Mouse (Mus musculus): Measurements from ENCODE around the gene Tmem205. TPM values are rescaled to one million over a fixed set of nuclear protein-coding genes. Genes with fewer than 3 reads are reported as not detected.

The Tmem205 gene
- total RNA-seq, 2 experiments from 2014 or later: 41.0 to 44.6 TPM

- DNase-seq: no peak
Measured at GRCm38 (mm10) chr9:21943638-21944037, 16.3 kb upstream of the Tmem205 start.

- no peak for DNase-seq
Measured at GRCm38 (mm10) chr9:21943046-21943445, 15.7 kb upstream of the Tmem205 start.

DNA sequence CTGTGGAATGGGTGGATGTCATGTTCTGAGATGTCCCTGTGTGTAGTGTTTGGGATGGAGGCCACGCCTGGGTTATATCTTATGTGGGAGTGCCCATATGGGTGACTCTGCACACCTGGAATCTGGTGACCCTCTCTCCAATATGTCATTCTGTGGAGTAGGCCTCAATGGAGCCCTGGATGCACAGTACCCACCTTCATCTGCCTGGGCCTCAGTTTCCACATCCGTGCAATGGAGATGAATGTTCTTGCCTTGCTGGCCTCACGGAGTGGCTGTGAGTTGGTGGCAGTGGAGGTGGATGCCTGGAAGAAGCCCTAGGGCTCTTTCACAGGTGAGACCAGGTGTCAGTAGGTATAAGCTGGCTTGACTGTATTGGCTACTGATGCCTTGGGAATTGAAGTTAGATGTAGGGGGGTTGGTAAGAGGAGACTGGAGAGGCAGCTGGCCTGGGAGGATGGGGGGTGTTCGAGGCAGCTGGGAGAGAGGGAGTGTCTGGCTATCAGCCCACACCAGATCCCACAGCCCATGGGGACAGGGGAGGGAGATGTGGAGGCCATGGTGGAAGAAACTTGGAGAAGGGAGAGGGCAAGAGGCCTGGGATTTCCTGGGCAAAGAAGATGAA lies 11.0 kb upstream of the Tmem205 start:
- no peak for DNase-seq

DNA sequence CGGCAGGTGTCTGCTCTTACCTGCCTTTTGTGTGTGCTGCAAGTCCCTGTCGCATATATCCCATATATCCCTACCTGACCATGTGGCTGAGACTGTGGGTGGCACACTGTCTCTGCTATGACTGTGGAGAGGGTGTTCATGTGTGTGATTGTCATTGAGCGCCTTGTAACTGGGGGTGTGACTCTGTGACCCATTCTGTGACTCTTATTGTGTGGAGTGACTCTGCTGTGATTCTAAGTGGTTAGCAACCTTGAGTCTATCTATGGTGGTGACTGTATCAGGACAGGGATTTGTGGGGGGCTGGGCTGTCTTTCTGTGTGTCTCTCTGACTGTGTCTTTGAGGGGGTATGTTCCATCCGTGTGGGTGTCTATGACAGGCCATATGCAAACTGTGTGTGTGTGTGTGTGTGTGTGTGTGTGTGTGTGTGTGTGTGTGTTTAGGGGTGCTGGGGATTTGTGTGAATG lies 10.4 kb upstream of the Tmem205 start:
- peak in 1 of 2 experiments; percentile 51 for DNase-seq

- DNase-seq: peak; percentile 97
Measured at GRCm38 (mm10) chr9:21936692-21937570, 9.6 kb upstream of the Tmem205 start, which contains the start of gene Plppr2. Gene Plppr2 (plus strand): TSS chr9:21937033.

GRCm38 (mm10) chr9:21935466-21936131 lies 8.2 kb upstream of the Tmem205 start:
- no peak for DNase-seq

DNA sequence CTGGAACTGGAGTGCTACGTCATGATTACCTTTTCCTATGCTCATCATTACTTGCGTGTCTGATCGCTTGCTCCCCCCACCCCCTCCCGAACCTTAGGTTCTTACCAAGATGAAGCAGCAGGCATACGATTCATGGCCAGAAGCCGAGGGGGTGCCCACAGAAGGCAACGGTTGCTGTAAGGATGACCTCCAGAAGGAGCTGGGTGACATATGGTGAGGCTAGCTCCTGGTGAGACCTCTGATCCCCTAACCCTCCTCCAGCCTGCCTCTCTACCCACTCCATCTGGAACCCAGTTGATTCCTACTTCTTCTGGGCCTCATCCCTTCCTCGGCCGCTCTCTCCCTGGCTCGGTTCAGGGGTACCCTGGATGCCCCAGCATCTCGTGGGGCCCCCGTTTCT lies 6.7 kb upstream of the Tmem205 start:
- DNase-seq: no peak

DNA sequence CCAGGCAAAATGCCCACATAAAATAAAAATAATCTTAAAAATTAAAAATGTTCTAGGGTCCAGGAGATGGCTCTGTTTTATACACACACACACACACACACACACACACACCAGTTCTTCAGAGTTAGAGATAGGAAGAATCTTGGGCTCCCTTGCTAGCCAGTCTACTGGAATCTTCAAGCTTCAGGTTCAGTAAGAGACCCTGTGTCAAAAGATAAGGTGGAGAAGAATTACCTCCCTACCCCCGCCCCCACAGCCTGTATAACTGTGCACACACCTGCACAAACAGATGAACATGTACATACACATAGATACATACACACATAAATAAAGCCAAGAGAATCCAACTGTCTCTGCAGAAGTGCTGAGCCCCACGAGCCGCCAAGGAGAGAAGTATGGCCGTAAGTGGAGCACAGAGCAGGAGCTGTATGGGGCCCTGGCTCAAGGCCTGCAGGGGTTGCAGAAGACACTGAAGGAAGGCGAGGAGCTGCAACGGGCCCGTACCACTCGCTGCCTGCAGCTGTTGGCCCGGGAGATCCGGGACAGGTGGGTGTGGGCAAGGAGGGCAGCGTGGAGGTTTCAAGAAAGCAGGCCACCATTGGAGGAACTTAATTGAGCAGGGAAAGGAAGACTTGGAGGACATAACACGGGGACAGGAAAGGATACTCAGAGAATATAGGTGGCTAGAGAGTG lies 5.2 kb upstream of the Tmem205 start:
- no peak for DNase-seq

DNA sequence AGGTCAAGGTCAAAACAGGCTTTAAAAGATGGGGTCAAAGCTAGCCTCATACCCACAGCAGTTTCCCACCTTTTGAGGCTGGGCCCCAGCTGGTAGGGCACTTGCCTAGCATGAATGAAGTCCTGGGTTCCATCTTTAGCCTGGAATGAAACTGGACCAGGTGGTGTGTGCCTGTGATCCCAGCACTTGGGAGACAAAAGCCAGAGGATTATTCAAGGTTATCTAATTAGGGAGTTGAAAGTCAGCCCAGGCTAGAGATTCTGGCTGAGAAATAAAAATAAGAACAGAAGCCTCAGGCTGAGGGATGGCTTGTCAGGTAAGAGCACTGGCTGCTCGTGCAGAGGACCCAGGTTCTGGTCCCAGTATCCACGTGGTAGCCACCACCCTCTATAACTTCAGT lies 4.7 kb upstream of the Tmem205 start:
- no peak for DNase-seq

GRCm38 (mm10) chr9:21929208-21929607 lies 1.9 kb upstream of the Tmem205 start:
- DNase-seq: no peak

GRCm38 (mm10) chr9:21926784-21927183 lies 572 bp downstream of the Tmem205 start:
- DNase-seq: no peak

- no peak for DNase-seq
Measured at GRCm38 (mm10) chr9:21926155-21926554, 1.2 kb downstream of the Tmem205 start.

DNA sequence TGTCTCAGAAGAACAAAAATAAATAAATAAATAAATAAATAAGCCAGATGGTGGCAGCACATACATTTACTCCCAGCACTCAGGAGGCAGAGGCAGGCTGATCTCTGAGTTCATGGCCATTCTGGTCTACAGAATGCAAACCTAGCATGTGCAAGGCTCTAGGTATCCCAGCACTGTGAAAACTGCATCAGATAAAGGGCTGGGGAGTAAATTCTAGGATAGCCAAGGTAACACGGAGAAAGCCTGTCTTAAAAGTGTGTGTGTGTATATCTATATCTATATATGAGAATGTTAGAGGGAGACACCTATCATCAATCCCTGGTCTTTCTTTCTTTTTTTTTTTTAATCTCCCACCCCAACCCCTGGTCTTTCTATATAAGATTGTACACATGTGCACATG lies 1.9 kb downstream of the Tmem205 start:
- DNase-seq: no peak

DNA sequence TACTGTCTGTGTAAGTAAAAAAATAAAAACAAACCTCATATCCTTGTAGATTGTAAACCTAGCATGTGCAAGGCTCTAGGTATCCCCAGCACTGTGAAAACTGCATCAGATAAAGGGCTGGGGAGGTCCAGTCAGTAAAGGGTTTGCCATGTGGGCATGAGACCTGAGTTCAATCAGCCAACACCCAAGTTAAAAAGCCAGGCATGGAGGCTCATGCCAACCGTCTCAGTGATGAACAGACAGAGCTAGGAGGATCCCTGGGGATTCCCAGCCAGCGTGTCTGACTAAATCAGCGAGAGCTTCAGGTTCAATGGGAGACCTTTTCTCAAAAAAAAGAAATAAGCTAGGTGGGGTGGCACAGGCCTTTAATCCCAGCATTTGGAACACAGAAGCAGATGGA lies 2.3 kb downstream of the Tmem205 start:
- DNase-seq: no peak

DNA sequence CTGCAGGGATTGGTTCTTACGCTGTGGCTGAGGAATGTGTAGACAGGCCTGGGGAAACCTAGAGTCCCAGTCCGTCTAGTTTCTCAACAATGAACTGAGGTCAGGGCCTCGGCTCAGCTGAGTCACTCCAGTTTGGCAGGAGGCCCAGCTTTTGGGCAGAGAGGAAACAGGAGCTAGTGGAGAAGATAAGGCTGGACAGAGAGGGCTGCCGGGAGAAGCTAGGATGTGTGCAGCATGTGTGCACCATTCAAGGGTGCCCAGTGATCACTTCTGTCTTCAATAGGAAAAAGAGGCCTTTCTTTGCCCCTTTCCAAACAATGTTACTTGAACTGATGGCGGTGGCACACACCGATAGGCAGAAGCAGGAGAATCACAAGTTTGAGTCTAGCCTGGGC lies 3.3 kb downstream of the Tmem205 start:
- no peak for DNase-seq

GRCm38 (mm10) chr9:21923490-21924098 lies 3.8 kb downstream of the Tmem205 start:
- no peak for DNase-seq

GRCm38 (mm10) chr9:21923036-21923435 lies 4.3 kb downstream of the Tmem205 start:
- DNase-seq: no peak

GRCm38 (mm10) chr9:21918692-21919384 lies 8.5 kb downstream of the Tmem205 start:
- no peak for DNase-seq

DNA sequence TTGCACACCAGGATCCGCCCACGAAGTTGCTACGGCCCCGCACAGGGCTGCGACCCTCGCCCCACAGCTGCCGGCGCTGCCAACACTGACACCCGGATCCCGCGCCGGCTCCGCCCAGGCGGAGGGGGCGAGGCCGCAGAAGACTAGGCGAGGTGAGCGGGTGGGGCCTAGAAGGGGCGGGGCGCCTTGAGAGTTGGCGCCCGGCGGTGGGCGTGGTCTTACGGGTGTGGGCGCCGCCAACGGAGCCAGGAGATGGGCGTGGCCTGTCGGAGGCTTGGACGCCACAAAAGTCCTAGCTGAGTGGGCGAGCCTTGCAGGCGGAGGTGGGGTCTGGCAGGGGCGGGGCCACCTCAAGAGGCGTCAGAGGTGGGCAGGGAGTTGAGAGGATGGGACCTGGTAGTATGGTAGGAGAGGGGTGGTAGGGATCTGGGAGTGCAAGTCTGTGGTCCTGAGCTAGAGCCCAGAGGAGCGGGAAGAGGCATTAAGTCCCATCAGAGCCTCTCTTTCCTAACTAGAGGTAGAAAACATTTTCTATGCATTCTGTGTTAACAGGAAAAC lies 9.2 kb downstream of the Tmem205 start, which contains the start of gene Rab3d:
Rab3d (minus strand) TSS at position 158 of the 558 bp plus-strand sequence.
- peak; percentile 87 to 89 for DNase-seq

- DNase-seq: peak; percentile 87
Measured at GRCm38 (mm10) chr9:21917493-21918034, 9.8 kb downstream of the Tmem205 start.
